Mouse (Mus musculus) hindlimb bud, embryonic 11.5 days (tissue): Measurements from ENCODE around the gene Itih2.

Source experiments
- DNase-seq: peaks from one replicate; pipeline ENCODE4 v3.0.0-alpha.2; 2012; ENCODE audit warnings: low read depth, low spot score; ENCODE audit errors: extremely low spot score

Itih2 gene

GRCm38 (mm10) chr2:10131296-10131695, at the start of gene Itih2:
TSS of gene Itih2 (minus strand) at chr2:10131396.
- no peak for DNase-seq

GRCm38 (mm10) chr2:10169991-10170390, 38.8 kb upstream of the Itih2 start:
- DNase-seq, result no peak

GRCm38 (mm10) chr2:10168016-10168415, 36.8 kb upstream of the Itih2 start:
- DNase-seq, result no peak

- no peak for DNase-seq
Observed at GRCm38 (mm10) chr2:10167283-10167682, 36.1 kb upstream of the Itih2 start.

GRCm38 (mm10) chr2:10166635-10167034, 35.4 kb upstream of the Itih2 start:
- DNase-seq, result no peak

GRCm38 (mm10) chr2:10162011-10162410, 30.8 kb upstream of the Itih2 start:
- DNase-seq, result no peak

- no peak for DNase-seq
Observed at GRCm38 (mm10) chr2:10157184-10157583, 26.0 kb upstream of the Itih2 start.

- DNase-seq, result no peak
Observed at GRCm38 (mm10) chr2:10153201-10154075, 22.2 kb upstream of the Itih2 start, which contains the start of gene Itih5. TSS of gene Itih5 (plus strand) at chr2:10153571.

- no peak for DNase-seq
Observed at GRCm38 (mm10) chr2:10152590-10152989, 21.4 kb upstream of the Itih2 start.

GRCm38 (mm10) chr2:10147176-10147575, 16.0 kb upstream of the Itih2 start:
- DNase-seq, result no peak

GRCm38 (mm10) chr2:10145514-10145913, 14.3 kb upstream of the Itih2 start:
- DNase-seq, result no peak

- peak; percentile 76 for DNase-seq
Observed at GRCm38 (mm10) chr2:10142472-10143454, 11.6 kb upstream of the Itih2 start.

- no peak for DNase-seq
Observed at GRCm38 (mm10) chr2:10140456-10140855, 9.3 kb upstream of the Itih2 start.

- DNase-seq, result no peak
Observed at GRCm38 (mm10) chr2:10137320-10137719, 6.1 kb upstream of the Itih2 start.

- no peak for DNase-seq
Observed at GRCm38 (mm10) chr2:10133941-10134340, 2.7 kb upstream of the Itih2 start.

- DNase-seq, result no peak
Observed at GRCm38 (mm10) chr2:10132128-10132527, 932 bp upstream of the Itih2 start.

- DNase-seq, result no peak
Observed at GRCm38 (mm10) chr2:10130341-10130990, 730 bp downstream of the Itih2 start.

- DNase-seq, result no peak
Observed at GRCm38 (mm10) chr2:10128571-10128970, 2.6 kb downstream of the Itih2 start.

GRCm38 (mm10) chr2:10127471-10127870, 3.7 kb downstream of the Itih2 start:
- no peak for DNase-seq

GRCm38 (mm10) chr2:10126122-10126521, 5.1 kb downstream of the Itih2 start:
- no peak for DNase-seq

- DNase-seq, result no peak
Observed at GRCm38 (mm10) chr2:10121826-10122225, 9.4 kb downstream of the Itih2 start.
